Mouse (Mus musculus) intestine, embryonic 16.5 days (tissue): Measurements from ENCODE around the gene Actg1. TPM values are rescaled to one million over a fixed set of nuclear protein-coding genes. Genes with fewer than 3 reads are reported as not detected.

Source experiments
- ATAC-seq: fragments of 200-750 bp; cut with Nextera tagmentation; 2 replicates; pipeline ENCODE4 v1.8.0; 2017; ENCODE audit warnings: moderate TSS enrichment, moderate library complexity
- H3K27ac ChIP-seq: fragments of 300-500 bp; sonication (generic); 2 replicates; pipeline ENCODE4 v1.5.1; 2014; ENCODE audit warnings: mild to moderate bottlenecking, low read length
- H3K27me3 ChIP-seq: fragments of 300-500 bp; sonication (generic); replicated peaks from 2 replicates; pipeline ENCODE4 v1.6.1; 2014; ENCODE audit warnings: low read length, control low read depth, mixed read lengths; ENCODE audit not compliant: control insufficient read depth, insufficient read depth
- H3K36me3 ChIP-seq: fragments of 300-500 bp; sonication (generic); 2 replicates; pipeline ENCODE4 v1.6.1; 2014; ENCODE audit warnings: low read length, control low read depth; ENCODE audit not compliant: control insufficient read depth, insufficient read depth
- H3K4me1 ChIP-seq: fragments of 300-500 bp; sonication (generic); 2 replicates; pipeline ENCODE4 v1.6.1; 2014; ENCODE audit warnings: low read length, control low read depth, mixed read lengths; ENCODE audit not compliant: control insufficient read depth, insufficient read depth
- H3K4me2 ChIP-seq: fragments of 300-500 bp; sonication (generic); 2 replicates; pipeline ENCODE4 v1.6.1; 2014; ENCODE audit warnings: low read depth, low read length, control low read depth
- H3K4me3 ChIP-seq: fragments of 300-500 bp; sonication (generic); 2 replicates; pipeline ENCODE4 v1.5.1; 2014; ENCODE audit warnings: mild to moderate bottlenecking, low read length
- H3K9ac ChIP-seq: fragments of 300-500 bp; sonication (generic); 2 replicates; pipeline ENCODE4 v1.6.1; 2014; ENCODE audit warnings: low read depth, low read length
- H3K9me3 ChIP-seq: fragments of 300-500 bp; sonication (generic); 2 replicates; pipeline ENCODE4 v1.6.1; 2016; ENCODE audit warnings: low read length, control low read depth; ENCODE audit not compliant: control insufficient read depth
- WGBS: fragments of 180-500 bp; shearing (Covaris S2); extraction: QIAGEN DNeasy Blood & Tissue Kit; methylation state at CpG from one replicate; pipeline ENCODE4 v1.1.7; 2014; 5-methylcytosine and 5-hydroxymethylcytosine counted together
- microRNA-seq: library from miRNA; unstranded; fragments of <30 nt; microRNA quantifications from one replicate; pipeline ENCODE4, GENCODE M21; 2016
- polyA plus RNA-seq: library from polyadenylated mRNA; unstranded; fragments of >200 nt; fragmentation: Nextera tagmentation; extraction: Ambion mirVana; gene quantifications from 2 replicates; pipeline ENCODE4 v1.2.1, GENCODE M21; 2015

Gene Actg1
- polyA plus RNA-seq, 1 experiment from 2014 or later = 2,944 TPM

DNA sequence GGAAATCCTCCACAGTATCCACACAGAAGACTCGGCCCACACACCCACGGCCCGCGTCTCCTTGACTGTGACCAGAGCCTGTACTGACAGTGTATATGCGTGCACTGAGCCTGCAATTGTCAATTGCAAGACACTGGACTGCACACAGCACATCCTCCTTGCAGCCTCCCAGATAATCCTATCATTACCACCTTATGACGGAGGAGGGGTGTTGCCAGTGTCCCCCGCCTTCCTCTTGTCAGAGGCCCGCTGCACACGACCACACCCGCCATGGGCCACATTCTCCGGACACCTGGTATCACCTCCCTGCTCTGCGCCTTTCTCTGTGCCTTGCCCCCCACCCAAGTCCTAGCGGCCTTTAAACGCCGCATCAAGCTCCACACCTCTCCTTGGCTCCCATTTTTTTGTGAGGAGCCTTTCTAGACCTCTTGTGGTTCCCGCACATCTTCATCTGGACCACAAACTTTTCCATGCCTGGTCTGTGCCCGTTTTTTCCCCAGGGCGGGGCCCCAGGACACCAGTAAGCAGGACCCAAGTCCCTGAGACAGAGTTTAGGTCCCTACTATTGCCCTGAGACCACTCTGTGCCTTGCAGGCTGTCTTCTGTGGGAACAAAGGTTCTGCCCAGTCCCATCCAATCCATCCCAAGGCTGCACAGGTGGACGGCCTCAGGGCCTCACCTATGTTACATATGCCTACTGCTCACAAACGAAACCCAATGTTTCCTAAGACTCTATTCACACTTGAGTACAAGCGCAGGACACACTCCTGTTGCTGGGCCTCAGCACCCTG is 44.6 kb downstream of the Actg1 start:
- Histone ChIP-seq H3K9me3 (no peaks in the 10 kb centered on the region), H3K4me1 (peaks cover 30% of the 10 kb centered on the region), H3K36me3 (no peaks in the 10 kb centered on the region), H3K27me3 (no peaks in the 10 kb centered on the region; the same call in 1 of the 2 replicates), H3K4me3 (no peak overlapping the region), H3K27ac (no peak overlapping the region), H3K9ac (0 out of 2 replicates have a peak overlapping the region, but pooled peaks have one; percentile 16), H3K4me2 (no peak overlapping the region)
- WGBS = 78% methylated on average over 21 of the region's 21 CpGs
- no peak for ATAC-seq

GRCm38 (mm10) chr11:120303119-120303518 is 45.2 kb downstream of the Actg1 start:
- H3K4me1 ChIP-seq = peaks cover 28% of the 10 kb centered on the region

GRCm38 (mm10) chr11:120299484-120299883 is 48.9 kb downstream of the Actg1 start:
- WGBS = 47% methylated on average over 5 of the region's 5 CpGs
- no peak overlapping the region for H3K4me3 ChIP-seq
- no peak overlapping the region for H3K9ac ChIP-seq
- H3K4me2 ChIP-seq = no peak overlapping the region
- no peaks in the 10 kb centered on the region for H3K36me3 ChIP-seq
- H3K27ac ChIP-seq = no peak overlapping the region
- no peak for ATAC-seq
- H3K9me3 ChIP-seq = no peaks in the 10 kb centered on the region
- H3K27me3 ChIP-seq = no peaks in the 10 kb centered on the region
- H3K4me1 ChIP-seq = peaks cover 13% of the 10 kb centered on the region

More at GRCm38 (mm10) chr11:120303119-120303518, 45.2 kb downstream of the Actg1 start:
- WGBS = 89% methylated on average over 9 of the region's 9 CpGs
- H3K27ac ChIP-seq = no peak overlapping the region
- no peaks in the 10 kb centered on the region; the same call in 1 of the 2 replicates for H3K27me3 ChIP-seq
- no peak overlapping the region for H3K4me3 ChIP-seq
- no peaks in the 10 kb centered on the region for H3K36me3 ChIP-seq
- no peak for ATAC-seq
- no peak overlapping the region for H3K9ac ChIP-seq
- no peaks in the 10 kb centered on the region for H3K9me3 ChIP-seq
- H3K4me2 ChIP-seq = no peak overlapping the region

DNA sequence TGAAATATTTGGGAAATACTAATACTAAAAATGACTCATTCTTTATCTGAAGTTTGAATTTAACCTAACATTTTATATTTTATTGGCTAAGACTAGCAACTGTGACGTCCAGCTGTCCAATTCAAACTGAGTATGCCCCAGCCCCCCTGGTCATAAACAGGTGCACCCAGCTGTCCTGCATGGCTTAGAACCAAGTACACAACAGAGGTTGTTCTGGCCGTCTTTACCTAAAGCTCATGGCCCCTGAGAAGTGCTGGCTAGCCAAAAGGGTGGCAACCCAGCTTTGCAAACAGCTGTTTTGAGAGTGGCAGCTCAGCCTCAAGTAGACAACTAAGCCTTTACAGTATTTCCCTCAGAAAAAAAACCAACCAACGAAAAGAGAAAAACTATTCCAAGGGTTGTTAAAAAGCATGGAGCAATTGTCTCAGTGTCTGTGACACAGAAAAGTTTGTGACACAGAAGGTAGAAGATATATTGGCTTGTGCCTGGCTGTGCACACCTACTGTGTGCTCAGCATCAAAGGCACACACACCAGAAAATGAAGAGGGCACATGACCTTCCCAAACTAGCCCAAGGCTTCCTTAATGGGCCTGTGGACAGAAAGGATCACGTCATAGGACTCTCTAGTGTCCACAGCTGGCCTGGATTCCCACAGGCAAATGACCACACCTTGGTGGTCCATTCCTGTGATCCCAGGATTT is 49.8 kb downstream of the Actg1 start:
- no peak overlapping the region for H3K9ac ChIP-seq
- H3K36me3 ChIP-seq = no peaks in the 10 kb centered on the region
- H3K4me2 ChIP-seq = no peak overlapping the region
- H3K9me3 ChIP-seq = no peaks in the 10 kb centered on the region
- no peak overlapping the region for H3K27ac ChIP-seq
- H3K27me3 ChIP-seq = no peaks in the 10 kb centered on the region
- H3K4me3 ChIP-seq = no peak overlapping the region
- no peak for ATAC-seq
- H3K4me1 ChIP-seq = peaks cover 12% of the 10 kb centered on the region
- 67% methylated on average over 4 of the region's 4 CpGs for WGBS

DNA sequence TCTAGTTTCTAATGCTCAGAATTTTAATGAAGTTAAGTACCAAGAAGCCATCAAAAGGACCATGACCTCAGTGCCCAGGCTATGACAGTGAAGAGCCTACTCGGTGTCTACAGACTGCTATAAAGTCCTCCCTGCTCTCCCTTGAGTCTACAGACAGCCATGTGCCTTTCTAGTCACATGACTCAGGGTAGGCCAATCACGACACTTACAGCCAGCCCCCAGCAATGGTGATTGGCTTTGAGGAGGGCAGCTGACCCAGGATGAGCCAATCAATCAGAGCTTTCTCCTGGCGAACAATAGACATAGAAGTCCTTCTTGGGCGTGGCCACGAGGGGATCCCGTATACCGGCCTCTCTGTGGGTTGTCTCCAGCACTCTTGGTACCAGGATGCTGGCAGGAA is 50.6 kb downstream of the Actg1 start:
- Histone ChIP-seq H3K9ac (no peak overlapping the region), H3K27me3 (no peaks in the 10 kb centered on the region), H3K36me3 (no peaks in the 10 kb centered on the region), H3K27ac (no peak overlapping the region), H3K4me1 (peaks cover 12% of the 10 kb centered on the region), H3K9me3 (no peaks in the 10 kb centered on the region), H3K4me2 (no peak overlapping the region), H3K4me3 (no peak overlapping the region)
- WGBS = 82% methylated on average over 7 of the region's 7 CpGs
- ATAC-seq = no peak

- H3K4me1 ChIP-seq = peaks cover 12% of the 10 kb centered on the region
- H3K9ac ChIP-seq = no peak overlapping the region
- no peak overlapping the region for H3K4me3 ChIP-seq
These were observed 51.8 kb downstream of the Actg1 start for GRCm38 (mm10) chr11:120296305-120297144.

More at GRCm38 (mm10) chr11:120296305-120297144, 51.8 kb downstream of the Actg1 start:
- Histone ChIP-seq H3K9me3 (no peaks in the 10 kb centered on the region), H3K4me2 (no peak overlapping the region), H3K27me3 (no peaks in the 10 kb centered on the region), H3K27ac (no peak overlapping the region), H3K36me3 (no peaks in the 10 kb centered on the region)
- 43% methylated on average over 13 of the region's 13 CpGs for WGBS
- no peak for ATAC-seq

Small RNA genes within 50 kb of the gene (microRNA-seq; reads per million reads assigned to microRNA genes)
- gene Gm23419 = not detected
- 0.91 reads per million for gene Mir6935

Other genes with a start within 250 kb of the Actg1 start
- gene Tepsin, start 249.8 kb downstream of the Actg1 start, polyA plus RNA-seq = 21.1 and 22.5 TPM in 2 replicates
- 113 and 119 TPM in 2 replicates for gene Ndufaf8, start 249.6 kb downstream of the Actg1 start, polyA plus RNA-seq
- 84.6 and 91.4 TPM in 2 replicates for gene Slc38a10, start 197.2 kb downstream of the Actg1 start, polyA plus RNA-seq
- 4.9 and 5.7 TPM in 2 replicates for gene Bahcc1, start 115.6 kb downstream of the Actg1 start, polyA plus RNA-seq
- gene Fscn2, start 13.0 kb upstream of the Actg1 start, polyA plus RNA-seq = 0.55 TPM in 1 of 2 replicates, not detected in the other
- 26.6 and 28.6 TPM in 2 replicates for gene Faap100, start 30.2 kb upstream of the Actg1 start, polyA plus RNA-seq
- gene Nploc4, start 89.2 kb upstream of the Actg1 start, polyA plus RNA-seq = 19.5 and 20.0 TPM in 2 replicates
- gene Tspan10, start 94.1 kb upstream of the Actg1 start, polyA plus RNA-seq = not detected in 2 replicates
- gene Pde6g, start 105.0 kb upstream of the Actg1 start, polyA plus RNA-seq = 0.35 and 0.39 TPM in 2 replicates
- 21.0 and 24.6 TPM in 2 replicates for gene Oxld1, start 109.5 kb upstream of the Actg1 start, polyA plus RNA-seq
- 27.1 and 31.3 TPM in 2 replicates for gene Ccdc137, start 109.6 kb upstream of the Actg1 start, polyA plus RNA-seq
- gene Arl16, start 119.1 kb upstream of the Actg1 start, polyA plus RNA-seq = 32.6 and 38.9 TPM in 2 replicates
- gene Mrpl12, start 136.1 kb upstream of the Actg1 start, polyA plus RNA-seq = 228 and 239 TPM in 2 replicates
- gene Slc25a10, start 143.3 kb upstream of the Actg1 start, polyA plus RNA-seq = 104 and 108 TPM in 2 replicates
- 0.76 TPM in 2 replicates for gene Gcgr, start 182.2 kb upstream of the Actg1 start, polyA plus RNA-seq
- gene Mcrip1, start 201.2 kb upstream of the Actg1 start, polyA plus RNA-seq = 119 and 129 TPM in 2 replicates
- 0.37 TPM in 1 of 2 replicates, not detected in the other for gene Ppp1r27, start 202.6 kb upstream of the Actg1 start, polyA plus RNA-seq
- gene P4hb, start 224.7 kb upstream of the Actg1 start, polyA plus RNA-seq = 1,365 and 1,538 TPM in 2 replicates
- gene Arhgdia, start 233.1 kb upstream of the Actg1 start, polyA plus RNA-seq = 626 and 641 TPM in 2 replicates
- gene Alyref, start 249.8 kb upstream of the Actg1 start, polyA plus RNA-seq = 19.6 and 86.6 TPM in 2 replicates
- 164 and 171 TPM in 2 replicates for gene Anapc11, start 249.9 kb upstream of the Actg1 start, polyA plus RNA-seq